Mouse (Mus musculus) adrenal gland, adult (tissue): ENCODE measurements around the gene Mfsd4b5.
A peak's percentile ranks its signal among the peaks of the same experiment; 100 is the strongest.
"Not testable (repeated sequence)": the region's sequence is repeated elsewhere in the genome, so short reads cannot be mapped to it uniquely, and the experiment has no call there.

ENCODE experiments used
- DNase-seq, 2 experiments: peaks; one replicate each; pipeline ENCODE4 v3.0.0; 2022 to 2023; ENCODE audit warnings: low spot score in 1 of 2; ENCODE audit not compliant: inconsistent age in 2 of 2

The Mfsd4b5 gene

GRCm38 (mm10) chr10:39974982-39975381 lies 11.5 kb downstream of the Mfsd4b5 start:
- DNase-seq, result peak in 1 of 2 experiments; percentile 19

GRCm38 (mm10) chr10:39967512-39967911 lies 18.9 kb downstream of the Mfsd4b5 start:
- no peak for DNase-seq

- DNase-seq, result no peak
Observed at GRCm38 (mm10) chr10:39961906-39962305, 24.5 kb downstream of the Mfsd4b5 start.

DNA sequence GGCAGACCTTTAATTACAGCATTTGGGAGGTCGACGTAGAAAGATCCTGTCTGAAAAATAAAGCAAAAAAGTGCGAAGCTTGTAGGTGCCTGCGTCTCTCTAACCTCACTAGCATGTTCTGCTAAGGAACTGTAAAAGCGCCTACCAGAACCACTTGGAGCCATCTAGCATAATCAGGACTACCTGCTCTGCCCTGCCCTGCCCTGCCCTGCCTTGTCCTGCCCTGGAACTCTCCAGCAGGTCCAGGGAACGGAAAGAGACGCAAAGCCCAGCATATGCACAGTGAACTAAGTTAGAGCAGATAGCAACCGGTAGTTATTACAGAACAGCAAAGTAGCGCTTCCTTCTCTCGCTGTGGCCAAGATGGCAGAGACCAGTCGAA lies 26.0 kb downstream of the Mfsd4b5 start:
- no peak for DNase-seq

GRCm38 (mm10) chr10:39959761-39960440 lies 26.5 kb downstream of the Mfsd4b5 start, which contains the start of gene Mfsd4b3:
TSS of gene Mfsd4b3 (minus strand) at chr10:39960153.
- DNase-seq, result peak; percentile 96 to 99

- no peak for DNase-seq
Observed at GRCm38 (mm10) chr10:39958266-39958665, 28.2 kb downstream of the Mfsd4b5 start.

GRCm38 (mm10) chr10:39956340-39956878 lies 30.0 kb downstream of the Mfsd4b5 start:
- no peak for DNase-seq

DNA sequence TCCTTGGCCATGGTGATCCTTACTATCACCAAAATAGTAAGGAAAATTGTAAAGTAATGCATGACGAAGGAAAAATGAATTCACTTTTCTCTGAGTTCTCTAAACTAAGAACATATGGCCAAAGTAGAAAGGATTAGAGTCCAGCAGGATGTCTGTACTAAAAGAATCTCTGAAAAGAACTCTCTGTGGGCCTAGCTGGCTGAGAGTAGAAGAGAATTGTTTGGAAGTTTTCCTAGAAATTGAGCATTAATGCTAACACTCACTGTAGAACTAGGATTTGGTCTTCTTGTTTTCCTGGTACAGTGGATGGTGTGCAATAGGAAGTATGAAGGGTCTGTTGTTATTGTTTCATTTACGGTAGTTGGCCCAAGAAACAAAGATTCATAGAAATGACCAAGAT lies 31.3 kb downstream of the Mfsd4b5 start:
- no peak for DNase-seq

- DNase-seq, result no peak
Observed at GRCm38 (mm10) chr10:39949377-39949954, 37.0 kb downstream of the Mfsd4b5 start.

DNA sequence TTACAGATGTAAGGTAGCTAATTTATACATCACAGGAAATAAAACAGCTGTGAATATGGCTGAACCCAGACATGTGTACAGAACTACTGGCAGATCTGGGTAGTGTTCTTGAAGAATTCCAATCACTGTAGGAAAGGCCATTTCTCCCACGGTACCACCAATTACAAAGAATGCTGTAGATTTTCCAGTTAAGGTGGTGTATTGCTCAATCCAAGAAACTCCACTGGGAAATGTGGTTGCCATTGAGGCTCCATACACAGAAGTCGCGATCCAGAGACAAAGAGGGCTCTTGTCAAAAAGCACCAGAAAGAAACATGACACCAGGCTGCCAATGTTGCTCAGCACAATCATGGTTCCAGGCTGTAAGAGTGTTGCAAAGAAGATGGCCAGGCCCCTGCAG lies 39.3 kb downstream of the Mfsd4b5 start:
- not testable (repeated sequence) for DNase-seq

- no peak for DNase-seq
Observed at GRCm38 (mm10) chr10:39936553-39936952, 49.9 kb downstream of the Mfsd4b5 start.

GRCm38 (mm10) chr10:39926616-39927139 lies 59.8 kb downstream of the Mfsd4b5 start, which contains the start of gene Mfsd4b2:
TSS of gene Mfsd4b2 (minus strand) at chr10:39926923.
- peak; percentile 11 to 36 for DNase-seq

- DNase-seq, result not testable (repeated sequence)
Observed at GRCm38 (mm10) chr10:39924556-39924955, 61.9 kb downstream of the Mfsd4b5 start.

DNA sequence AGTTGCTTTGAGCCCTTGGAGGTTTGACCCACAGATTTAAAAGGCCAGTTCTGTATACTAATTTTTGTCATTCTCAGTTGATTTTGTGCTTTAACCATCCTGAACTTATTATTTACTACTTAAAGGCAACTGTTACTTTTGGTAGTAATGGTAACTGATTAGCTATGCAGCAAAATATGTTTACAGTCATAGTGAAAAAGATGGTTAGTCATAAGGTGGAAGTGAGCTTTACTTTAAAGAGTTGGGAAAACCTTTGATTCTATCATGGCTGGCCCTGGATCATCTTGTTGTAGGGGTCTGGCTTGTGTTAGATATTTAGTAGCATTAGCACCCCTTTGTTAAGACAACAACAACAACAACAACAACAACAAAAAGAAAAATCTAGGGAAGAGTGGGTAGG lies 73.8 kb downstream of the Mfsd4b5 start:
- DNase-seq, result no peak

- DNase-seq, result peak in 1 of 2 experiments; percentile 34
Observed at GRCm38 (mm10) chr10:39908768-39909441, 77.5 kb downstream of the Mfsd4b5 start.
